Mouse (Mus musculus) ES-E14 (cell line): ENCODE data around the gene Mlxip.

Experiments used
- MAFK ChIP-seq: IDR thresholded peaks from 2 replicates; pipeline ENCODE4 v1.6.1; 2014; ENCODE audit warnings: mild to moderate bottlenecking, low read depth, low read length, inconsistent platforms; ENCODE audit not compliant: insufficient read depth
- ZNF384 ChIP-seq: IDR thresholded peaks from 2 replicates; pipeline ENCODE4 v1.6.1; 2012; ENCODE audit warnings: low read depth, low read length, inconsistent platforms

GRCm38 (mm10) chr5:123438381-123438780 is 43.8 kb downstream of the Mlxip start:
- no peak for TF ChIP-seq ZNF384
- no peak for TF ChIP-seq MAFK
